Mouse (Mus musculus) limb, embryonic 14.5 days (tissue): ENCODE data around the gene Strc. TPM values are rescaled to one million over a fixed set of nuclear protein-coding genes. Genes with fewer than 3 reads are reported as not detected.

Experiments
- ATAC-seq: fragments of 200-750 bp; cut with Nextera tagmentation; 2 replicates; pipeline ENCODE4 v1.8.0; 2017; ENCODE audit warnings: low read depth, moderate number of reproducible peaks, moderate TSS enrichment; ENCODE audit not compliant: low FRiP score
- DNase-seq: peaks from one replicate; pipeline ENCODE4 v3.0.0-alpha.2; 2015; ENCODE audit warnings: low spot score
- H3K27ac ChIP-seq: fragments of 300-500 bp; sonication (generic); replicated peaks from 2 replicates; pipeline ENCODE4 v1.5.1; 2014; ENCODE audit warnings: low read depth, mild to moderate bottlenecking, low read length, moderate library complexity, mixed read lengths
- H3K27me3 ChIP-seq: fragments of 300-500 bp; sonication (generic); 2 replicates; pipeline ENCODE4 v1.6.1; 2014; ENCODE audit warnings: low read length, mixed read lengths; ENCODE audit not compliant: control insufficient read depth, insufficient read depth
- H3K36me3 ChIP-seq: fragments of 300-500 bp; sonication (generic); 2 replicates; pipeline ENCODE4 v1.6.1; 2014; ENCODE audit warnings: mild to moderate bottlenecking, low read length, moderate library complexity, mixed read lengths; ENCODE audit not compliant: control insufficient read depth, insufficient read depth
- H3K4me1 ChIP-seq: fragments of 300-500 bp; sonication (generic); 2 replicates; pipeline ENCODE4 v1.6.1; 2014; ENCODE audit warnings: antibody characterized with exemption, low read length, mixed read lengths; ENCODE audit not compliant: control insufficient read depth, insufficient read depth
- H3K4me2 ChIP-seq: fragments of 300-500 bp; sonication (generic); replicated peaks from 2 replicates; pipeline ENCODE4 v1.6.1; 2014; ENCODE audit warnings: low read depth, mild to moderate bottlenecking, low read length, moderate library complexity; ENCODE audit not compliant: severe bottlenecking
- H3K4me3 ChIP-seq: fragments of 300-500 bp; sonication (generic); replicated peaks from 2 replicates; pipeline ENCODE4 v1.5.1; 2014; ENCODE audit warnings: low read length
- H3K9ac ChIP-seq: fragments of 300-500 bp; sonication (generic); 2 replicates; pipeline ENCODE4 v1.6.1; 2014; ENCODE audit warnings: mild to moderate bottlenecking, low read depth, low read length, moderate library complexity; ENCODE audit not compliant: severe bottlenecking
- H3K9me3 ChIP-seq: fragments of 300-500 bp; sonication (generic); 2 replicates; pipeline ENCODE4 v1.6.1; 2016; ENCODE audit warnings: low read length; ENCODE audit not compliant: control insufficient read depth
- POLR2A ChIP-seq: fragments of 200-500 bp; IDR thresholded peaks from 2 replicates; pipeline ENCODE4 v1.8.0; 2012; ENCODE audit warnings: inconsistent platforms, mild to moderate bottlenecking, moderate library complexity, borderline replicate concordance; ENCODE audit not compliant: insufficient read depth, insufficient read length; ENCODE audit errors: extremely low read depth
- WGBS: fragments of 180-500 bp; shearing (Covaris S2); extraction: QIAGEN DNeasy Blood & Tissue Kit; methylation state at CpG from one replicate; pipeline ENCODE4 v1.1.7; 2014; 5-methylcytosine and 5-hydroxymethylcytosine counted together
- polyA plus RNA-seq, 2 experiments: library from polyadenylated mRNA; depleted of rRNA in 1 of 2; stranded (reverse) in 1 of 2; unstranded in 1 of 2; fragments of >200 nt; fragmentation: Nextera tagmentation in 1 of 2; extraction: Ambion mirVana in 1 of 2; gene quantifications; 2 replicates each; pipeline versions ENCODE4 v1.2.1 to v1.2.3; 2012 to 2014

Gene Strc
- polyA plus RNA-seq, 2 experiments: 0.01 TPM; not detected in 1

GRCm38 (mm10) chr2:121357494-121357893 lies 29.5 kb downstream of the Strc start, which contains the start of gene Ckmt1:
TSS of gene Ckmt1 (plus strand) at chr2:121357714.
- H3K9ac ChIP-seq: no peak within 1 kb of the TSS
- H3K9me3 ChIP-seq: no peaks in the 10 kb centered on the region
- 54% methylated on average over 5 of the region's 5 CpGs for WGBS
- DNase-seq (no peak), ATAC-seq (no peak)
- no peak for TF ChIP-seq POLR2A
- no peak within 1 kb of the TSS for H3K27ac ChIP-seq
- peaks cover 7% of the 10 kb centered on the region for H3K4me1 ChIP-seq
- H3K27me3 ChIP-seq: peaks cover 6% of the 10 kb centered on the region
- H3K36me3 ChIP-seq: no peaks in the 10 kb centered on the region
- H3K4me2 ChIP-seq: peak within 1 kb of the TSS; percentile 38
- peak within 1 kb of the TSS; percentile 15; the same call in 1 of the 2 replicates for H3K4me3 ChIP-seq

DNA sequence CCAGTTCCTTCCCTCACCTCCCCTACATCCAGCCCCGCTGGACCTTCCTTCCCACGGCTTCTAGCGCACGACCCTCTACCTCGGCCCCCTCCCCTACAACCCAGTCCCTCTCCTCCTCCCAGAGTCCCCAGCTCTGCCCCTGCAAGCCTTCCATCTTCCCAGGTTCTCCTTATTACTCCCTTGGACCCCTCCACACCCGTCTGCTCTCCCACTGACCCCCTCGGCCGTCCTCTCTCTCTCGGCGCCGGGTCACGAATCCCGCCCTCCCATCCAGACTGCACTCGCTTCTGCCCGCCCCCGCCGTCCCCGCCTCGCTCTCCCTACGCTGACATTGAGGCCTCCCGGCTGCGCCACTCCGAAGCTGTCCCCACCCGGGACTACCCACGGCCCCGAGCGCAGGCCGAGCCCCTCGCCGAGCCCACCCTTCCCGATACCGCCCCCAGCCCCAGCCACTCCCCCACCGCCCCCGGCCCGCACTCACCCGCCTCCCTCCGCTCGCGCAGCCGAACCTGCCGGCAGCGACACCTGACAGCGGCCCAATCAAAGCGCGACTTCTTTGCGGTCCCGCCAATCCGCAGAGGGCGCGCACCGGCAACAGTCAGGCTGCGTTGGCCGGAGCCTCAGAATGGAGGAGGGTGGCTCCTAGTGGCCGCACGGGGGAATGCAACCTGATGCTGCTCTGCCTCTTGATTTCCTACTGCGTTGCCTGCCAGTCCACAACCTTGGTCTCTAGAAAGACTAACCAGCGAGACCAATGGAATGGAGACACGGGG lies 32.0 kb downstream of the Strc start, which contains the start of gene Ppip5k1:
TSS of gene Ppip5k1 (minus strand) at position 577 of the 773 bp plus-strand sequence.
- Histone ChIP-seq H3K4me2 (peak within 1 kb of the TSS; percentile 61), H3K4me3 (peak within 1 kb of the TSS; percentile 62), H3K36me3 (no peaks in the 10 kb centered on the region), H3K4me1 (peaks cover 7% of the 10 kb centered on the region), H3K9ac (peak within 1 kb of the TSS; percentile 74), H3K27me3 (peaks cover 6% of the 10 kb centered on the region), H3K27ac (0 out of 2 replicates have a peak within 1 kb of the TSS, but pooled peaks have one; percentile 1), H3K9me3 (no peaks in the 10 kb centered on the region)
- TF ChIP-seq POLR2A: 0 out of 2 replicates have a peak, but pooled peaks have one; percentile 56
- under 1% methylated on average over 58 of the region's 58 CpGs for WGBS
- ATAC-seq: peak; percentile 99
- DNase-seq: peak; percentile 96

- Histone ChIP-seq H3K4me3 (peak overlapping the region; percentile 62), H3K36me3 (no peaks in the 10 kb centered on the region), H3K27me3 (peaks cover 6% of the 10 kb centered on the region), H3K27ac (0 out of 2 replicates have a peak overlapping the region, but pooled peaks have one; percentile 1), H3K4me1 (peaks cover 7% of the 10 kb centered on the region), H3K9me3 (no peaks in the 10 kb centered on the region), H3K9ac (peak overlapping the region; percentile 74), H3K4me2 (peak overlapping the region; percentile 61)
- TF ChIP-seq POLR2A: no peak
- WGBS: 5% methylated on average over 6 of the region's 6 CpGs
- DNase-seq (no peak), ATAC-seq (no peak)
Observed at GRCm38 (mm10) chr2:121354378-121354777, 32.6 kb downstream of the Strc start.

GRCm38 (mm10) chr2:121353156-121353555 lies 33.8 kb downstream of the Strc start:
- Histone ChIP-seq H3K27me3 (no peaks in the 10 kb centered on the region), H3K4me2 (no peak overlapping the region), H3K9me3 (no peaks in the 10 kb centered on the region), H3K36me3 (no peaks in the 10 kb centered on the region), H3K9ac (no peak overlapping the region), H3K4me3 (no peak overlapping the region), H3K4me1 (0 out of 2 replicates have a peak, but pooled peaks cover under 1% of the 10 kb centered on the region), H3K27ac (no peak overlapping the region)
- DNase-seq: no peak
- WGBS: 79% methylated on average over 8 of the region's 8 CpGs
- TF ChIP-seq POLR2A: no peak
- no peak for ATAC-seq

GRCm38 (mm10) chr2:121339057-121339456 lies 47.9 kb downstream of the Strc start:
- ATAC-seq (no peak), DNase-seq (no peak)
- no peaks in the 10 kb centered on the region for H3K9me3 ChIP-seq
- no peaks in the 10 kb centered on the region for H3K27me3 ChIP-seq
- no peak overlapping the region for H3K9ac ChIP-seq
- no peak overlapping the region for H3K4me2 ChIP-seq
- H3K36me3 ChIP-seq: no peaks in the 10 kb centered on the region
- no peaks in the 10 kb centered on the region for H3K4me1 ChIP-seq
- H3K27ac ChIP-seq: no peak overlapping the region
- TF ChIP-seq POLR2A: no peak
- H3K4me3 ChIP-seq: no peak overlapping the region
